Mouse (Mus musculus) lung, adult 18-20 months (tissue): ENCODE results near the gene Dph2.

ENCODE experiments used
- DNase-seq, 2 experiments: peaks; one replicate each; pipeline ENCODE4 v3.0.0; 2022; ENCODE audit warnings: mixed read lengths in 2 of 2

The Dph2 gene

DNA sequence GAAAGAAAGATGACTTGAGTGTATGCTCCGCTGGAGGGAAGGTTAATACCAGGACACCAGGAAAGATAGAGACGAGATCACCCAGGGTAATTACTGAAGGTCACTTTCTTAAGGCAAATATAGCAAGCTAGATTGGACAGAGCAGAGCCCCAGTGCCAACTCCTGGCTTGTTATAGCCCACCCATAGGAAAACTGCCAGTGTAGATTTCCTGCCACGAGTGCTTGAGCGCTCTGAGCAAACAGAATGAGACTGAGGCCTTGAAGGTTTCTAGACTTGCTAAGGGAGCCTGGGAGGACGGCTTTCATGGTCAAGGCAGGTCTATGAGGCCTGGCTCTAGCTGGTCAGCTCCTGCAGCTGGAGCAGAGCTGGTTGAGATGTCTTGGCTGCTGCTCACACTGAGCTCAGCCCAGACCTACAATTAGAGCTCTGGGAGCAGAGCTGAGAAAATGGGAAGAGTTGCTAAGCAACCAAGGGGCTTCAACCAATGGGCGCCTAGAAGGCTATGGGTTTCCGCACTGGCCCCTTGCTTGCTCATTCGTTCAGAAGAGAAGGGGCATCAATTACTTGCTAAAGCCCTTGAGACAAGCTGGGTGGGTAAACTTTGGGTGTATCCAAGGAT is 17.1 kb upstream of the Dph2 start:
- DNase-seq, result no peak

GRCm38 (mm10) chr4:117906196-117906595 is 14.4 kb upstream of the Dph2 start:
- DNase-seq, result peak; percentile 78 to 87

DNA sequence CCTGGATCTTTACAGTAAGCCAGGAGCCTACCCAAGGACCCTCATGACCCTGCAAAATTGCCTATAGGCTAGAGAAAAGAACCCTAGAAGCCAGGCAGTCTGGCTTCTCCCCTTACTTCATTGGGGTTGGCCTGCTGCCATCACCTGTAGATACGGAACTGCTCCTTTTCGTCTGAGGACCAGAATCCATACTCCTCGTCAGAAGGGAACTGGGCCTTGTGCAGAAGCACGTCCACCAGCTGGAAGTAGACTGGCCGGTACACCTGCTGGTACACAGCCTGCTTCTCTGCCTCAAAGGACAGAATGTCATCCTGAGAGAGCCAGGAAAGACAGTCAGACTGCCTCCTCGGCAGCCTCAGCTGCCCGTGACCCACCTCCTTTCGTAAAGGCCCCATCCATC is 12.9 kb upstream of the Dph2 start:
- DNase-seq, result no peak

DNA sequence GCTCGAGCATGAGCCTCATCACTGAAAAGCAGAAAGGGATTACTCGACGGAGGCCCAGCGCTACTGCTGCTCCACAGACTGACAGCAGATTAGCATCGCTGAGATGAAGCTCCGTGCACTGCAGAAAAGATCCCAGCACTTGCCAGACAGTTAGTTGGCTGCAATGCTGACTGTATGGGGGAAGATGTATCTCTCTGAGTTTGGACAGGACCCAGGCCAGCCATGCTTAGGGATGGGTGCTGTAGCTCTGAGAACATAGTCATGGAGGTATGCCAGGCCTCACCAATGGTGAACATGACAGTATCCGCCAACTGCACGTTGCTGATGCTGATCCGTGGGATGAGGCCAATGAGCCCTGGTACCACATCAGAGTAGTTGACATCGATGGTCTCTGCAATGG is 12.3 kb upstream of the Dph2 start:
- DNase-seq, result no peak

- DNase-seq, result peak; percentile 62 to 67
Observed at GRCm38 (mm10) chr4:117898111-117898510, 6.3 kb upstream of the Dph2 start.

GRCm38 (mm10) chr4:117896031-117896430 is 4.2 kb upstream of the Dph2 start:
- DNase-seq, result no peak

GRCm38 (mm10) chr4:117895339-117895738 is 3.5 kb upstream of the Dph2 start:
- DNase-seq, result no peak

GRCm38 (mm10) chr4:117894601-117895000 is 2.8 kb upstream of the Dph2 start:
- DNase-seq, result no peak

- DNase-seq, result peak; percentile 28 to 41
Observed at GRCm38 (mm10) chr4:117893376-117893775, 1.5 kb upstream of the Dph2 start.

GRCm38 (mm10) chr4:117890750-117891149 is 1.1 kb downstream of the Dph2 start:
- no peak for DNase-seq

GRCm38 (mm10) chr4:117890031-117890430 is 1.8 kb downstream of the Dph2 start:
- no peak for DNase-seq

- DNase-seq, result no peak
Observed at GRCm38 (mm10) chr4:117889471-117889870, 2.4 kb downstream of the Dph2 start.

- no peak for DNase-seq
Observed at GRCm38 (mm10) chr4:117887920-117888319, 3.9 kb downstream of the Dph2 start.

DNA sequence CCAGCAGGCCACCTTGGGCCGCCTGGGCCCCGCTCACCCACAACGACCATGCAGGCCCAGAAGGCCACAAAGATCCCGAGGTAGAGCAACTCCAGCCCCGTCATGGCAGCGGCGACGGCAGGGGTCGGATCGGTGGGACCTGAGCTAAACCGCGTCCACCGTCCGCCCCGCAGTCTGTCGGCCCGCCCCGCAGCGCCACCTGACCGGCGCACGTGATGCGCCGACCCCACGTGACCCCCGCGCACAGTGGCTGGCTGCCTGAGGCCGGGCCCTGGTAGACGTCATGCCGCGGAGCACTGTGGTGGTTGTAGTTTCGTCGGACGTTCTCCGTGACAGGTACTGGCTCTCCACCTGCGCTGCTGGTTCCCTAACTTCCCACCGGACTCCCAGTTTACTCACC is 4.7 kb downstream of the Dph2 start, which contains the start of gene Atp6v0b:
TSS of gene Atp6v0b (minus strand) at position 201 of the 400 bp plus-strand sequence.
- peak; percentile 94 to 95 for DNase-seq

DNA sequence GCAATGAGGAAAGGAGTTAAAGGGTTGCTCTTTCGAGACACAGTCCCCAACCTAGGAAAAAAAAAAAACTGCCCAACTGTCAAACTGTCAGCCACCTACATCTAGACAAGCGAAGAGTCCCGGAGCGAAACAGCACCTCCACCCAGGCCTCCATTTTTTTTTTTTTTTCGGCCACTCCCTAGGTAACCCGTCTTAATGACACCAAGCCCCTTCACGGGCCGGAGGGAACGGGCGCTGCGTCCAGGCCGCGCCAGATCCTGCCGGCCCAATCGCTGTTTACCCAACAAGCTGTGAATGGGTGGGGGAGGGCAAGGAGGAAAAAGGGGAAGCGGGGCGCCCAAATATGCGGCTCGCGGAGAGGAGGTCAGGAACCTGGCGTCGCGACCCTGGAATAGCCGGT is 5.2 kb downstream of the Dph2 start:
- peak; percentile 41 to 43 for DNase-seq

DNA sequence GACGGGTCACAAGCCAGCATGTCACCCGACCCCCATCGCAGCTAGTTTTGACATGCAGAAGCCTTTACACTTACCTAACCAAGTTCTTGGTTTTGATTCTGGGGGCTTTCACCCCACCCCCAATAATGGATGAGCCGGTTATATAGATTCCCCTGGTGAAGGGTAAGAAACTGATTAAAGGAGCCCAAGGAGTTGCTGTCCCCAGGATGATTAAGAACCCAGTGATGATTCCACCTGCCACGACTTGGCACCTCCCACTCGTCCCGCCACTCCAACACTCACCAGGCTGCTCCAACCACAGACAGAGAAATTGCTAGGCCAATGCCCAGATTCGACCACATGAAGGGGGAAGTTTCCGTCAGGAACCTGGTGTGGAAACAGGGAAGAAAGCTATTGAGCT is 5.8 kb downstream of the Dph2 start:
- DNase-seq, result no peak

DNA sequence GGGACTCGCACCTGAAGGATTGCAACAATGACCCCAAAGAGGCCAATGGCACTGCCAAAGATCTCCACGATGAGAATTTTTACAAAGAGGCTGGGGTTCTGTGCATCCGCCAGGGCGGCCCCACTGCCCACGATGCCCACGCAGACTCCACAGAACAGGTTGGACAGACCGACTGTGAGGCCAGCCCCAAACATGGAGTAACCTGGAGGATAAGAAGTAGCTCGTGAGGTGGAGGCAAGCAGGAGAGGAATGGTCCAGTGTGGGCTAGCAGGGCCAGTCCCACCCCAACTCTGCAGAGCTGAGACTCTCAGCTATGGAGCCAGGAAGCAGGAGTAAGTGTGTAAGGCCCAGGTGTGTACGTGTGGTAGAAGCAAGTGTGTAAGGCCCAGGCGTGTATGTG is 6.7 kb downstream of the Dph2 start:
- no peak for DNase-seq

DNA sequence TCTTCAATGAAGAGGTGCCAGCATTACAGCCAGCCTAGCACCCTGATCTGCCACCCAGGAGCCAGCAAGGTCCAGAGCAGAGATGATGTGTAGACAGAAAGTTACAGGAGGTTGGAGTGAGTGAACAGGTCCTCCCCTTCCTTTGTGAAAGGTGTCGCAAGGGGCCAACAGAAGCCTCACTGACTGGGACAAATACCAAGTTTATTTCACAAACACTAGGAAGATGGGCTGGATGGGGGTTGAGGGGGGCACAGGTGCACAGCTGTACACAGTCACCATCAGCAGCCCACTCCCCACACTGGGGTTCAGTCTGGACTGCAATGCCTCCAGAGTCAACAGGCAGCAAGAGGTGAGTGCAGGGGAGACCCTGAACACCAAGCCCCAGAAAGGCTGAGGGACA is 7.7 kb downstream of the Dph2 start:
- no peak for DNase-seq

DNA sequence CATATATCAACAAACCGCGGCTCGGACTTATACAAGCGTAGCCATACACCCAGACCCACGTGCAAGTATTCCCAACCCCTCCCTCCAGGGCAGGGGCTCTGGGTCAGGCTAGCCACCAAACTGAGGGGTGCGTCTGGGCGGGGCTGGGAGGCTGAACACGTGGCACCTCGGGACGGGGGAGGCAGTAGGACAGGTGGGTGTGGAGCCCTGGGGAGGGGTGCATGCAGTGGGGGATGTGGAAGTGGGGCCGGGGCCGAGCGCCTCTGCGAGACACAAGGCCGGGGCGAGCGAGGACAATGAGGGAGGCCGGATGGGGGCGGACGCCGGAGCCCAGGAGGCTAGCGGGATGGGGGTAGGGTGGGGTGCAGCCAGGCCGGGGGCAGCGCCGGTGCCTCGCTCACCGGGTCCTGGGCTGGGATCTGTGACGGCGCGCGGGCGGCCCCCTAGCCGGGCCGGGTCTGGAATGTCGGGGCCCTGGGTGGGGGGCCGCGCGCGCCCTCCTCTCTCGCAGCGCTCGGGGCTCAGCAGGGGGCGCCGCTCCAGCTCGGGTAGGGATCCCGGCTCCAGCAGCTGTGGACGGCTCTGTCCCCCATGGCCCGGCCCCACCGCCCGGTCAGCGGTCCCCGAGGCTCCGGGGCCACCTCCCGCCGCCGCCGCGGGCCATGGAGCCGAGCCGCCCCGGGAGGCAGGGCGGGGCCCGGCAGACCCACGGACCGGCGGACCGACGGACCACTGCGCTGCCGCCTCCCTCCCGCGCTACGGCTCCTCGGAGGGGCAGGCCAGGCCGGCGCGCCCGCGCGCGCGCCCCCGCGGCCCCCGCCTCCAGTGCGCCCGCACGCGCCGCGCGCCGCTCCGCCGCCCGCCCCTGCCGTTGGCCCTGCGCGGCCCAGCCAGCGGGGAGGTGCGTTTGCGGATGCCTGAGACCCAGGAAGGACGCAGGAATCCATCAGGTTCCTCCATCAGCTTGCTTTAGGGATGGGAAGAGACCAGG is 8.8 kb downstream of the Dph2 start, which contains the start of gene B4galt2:
TSS of gene B4galt2 (minus strand) at position 787 of the 991 bp plus-strand sequence.
- peak; percentile 33 to 38 for DNase-seq

DNA sequence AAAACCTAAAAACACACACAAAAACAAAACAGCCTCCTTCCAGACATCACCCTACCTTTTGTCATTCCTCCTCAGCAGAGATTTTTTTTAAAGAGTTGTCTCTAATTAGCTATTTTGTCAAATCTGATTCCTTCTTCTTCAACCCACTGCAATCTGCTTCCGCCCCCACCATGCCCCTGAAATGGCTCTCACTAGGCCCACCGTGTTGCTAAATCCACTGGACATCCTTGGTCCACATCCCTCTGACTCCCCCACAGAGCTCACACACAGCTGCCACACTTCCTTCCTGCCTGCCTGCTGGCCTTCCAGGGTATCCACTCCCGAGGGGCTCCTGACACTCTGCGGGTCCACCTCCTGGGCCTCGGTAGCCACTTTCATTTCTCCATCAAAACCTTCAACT is 13.1 kb downstream of the Dph2 start:
- no peak for DNase-seq

GRCm38 (mm10) chr4:117878301-117878700 is 13.5 kb downstream of the Dph2 start:
- no peak for DNase-seq

DNA sequence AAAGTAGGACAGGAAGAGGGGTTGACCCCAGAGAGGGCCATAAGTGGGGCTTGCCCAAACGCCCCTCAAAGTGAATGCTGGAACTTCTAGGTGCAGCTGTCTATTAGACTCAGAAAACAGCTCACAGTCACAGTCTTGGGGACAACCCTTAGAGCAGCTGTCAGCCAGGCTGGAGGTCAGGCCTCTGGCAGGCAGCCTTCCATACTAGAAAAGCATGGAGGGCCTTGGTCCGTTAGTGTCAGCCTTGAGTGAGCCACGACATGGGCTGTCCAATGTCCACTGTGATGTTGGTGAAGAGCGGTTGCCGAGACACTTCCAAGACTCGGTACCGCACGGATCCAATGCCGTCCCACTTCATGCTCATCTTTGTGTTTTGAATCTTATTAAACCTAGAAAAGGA is 18.2 kb downstream of the Dph2 start:
- DNase-seq, result no peak

GRCm38 (mm10) chr4:117872471-117872886 is 19.4 kb downstream of the Dph2 start, which contains the start of gene Ccdc24:
Gene Ccdc24 (minus strand): TSS chr4:117872557.
- DNase-seq, result peak; percentile 37 to 44

- DNase-seq, result peak; percentile 34 to 43
Observed at GRCm38 (mm10) chr4:117871787-117872186, 20.0 kb downstream of the Dph2 start.
